Mouse (Mus musculus) testis, adult 2 months (tissue): Measurements from ENCODE around the gene Rdm1.

Experiments used
- CTCF ChIP-seq: fragments of 200-500 bp; IDR thresholded peaks from 2 replicates; pipeline ENCODE4 v1.5.1; 2012; ENCODE audit warnings: low read depth, mild to moderate bottlenecking, inconsistent platforms, low read length, moderate library complexity; ENCODE audit not compliant: control insufficient read depth, insufficient read depth, insufficient replicate concordance
- POLR2A ChIP-seq: fragments of 200-500 bp; IDR thresholded peaks from 2 replicates; pipeline ENCODE4 v1.6.1; 2012; ENCODE audit warnings: low read depth, mild to moderate bottlenecking, inconsistent platforms, low read length, moderate library complexity; ENCODE audit not compliant: control insufficient read depth

DNA sequence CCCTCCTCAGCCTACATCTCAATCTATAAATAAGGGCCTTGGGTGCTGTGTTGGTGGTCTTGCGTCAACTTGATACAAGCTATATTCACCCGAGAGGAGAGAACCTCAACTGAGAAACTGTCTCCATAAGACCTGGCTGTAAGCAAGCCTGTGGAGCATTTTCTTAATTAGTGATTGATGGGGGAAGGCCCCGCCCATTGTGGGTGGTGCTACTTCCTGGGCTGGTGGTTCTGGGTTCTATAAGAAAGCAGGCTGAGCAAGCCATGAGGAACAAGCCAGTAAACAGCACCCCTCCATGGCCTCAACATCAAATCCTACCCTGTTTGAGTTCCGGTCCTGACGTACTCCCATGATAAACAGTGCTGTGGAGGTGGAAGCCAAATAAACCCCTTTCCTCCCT, 47.1 kb downstream of the Rdm1 start:
- TF ChIP-seq CTCF (no peak), POLR2A (no peak)
